In genomic region chr6:28218386-28218785, GRCm38 (mm10) we compare ENCODE assay signal across 21 mouse cellular contexts.
DNase-seq lines count a peak whose midpoint lies in the region; ATAC-seq lines count a peak whose summit lies in the region.
"Had no signal": no experiment of that assay in that cellular context is flagged by ENCODE, and none has a peak within 500 bp of the region (broad histone marks: within the 10 kb centered on the region; RNA-seq: fewer than 3 reads in every experiment).

No protein-coding gene starts in this region.

- H3K9me3 ChIP-seq in liver, embryonic 12.5 days (replicated peaks), result no peaks in the 10 kb centered on the region
- H3K9me3 ChIP-seq in hindbrain, embryonic 11.5 days (ENCODE audit: control insufficient read depth, low read length), result no peaks in the 10 kb centered on the region
- H3K9me3 ChIP-seq: embryonic facial prominence, embryonic 10.5 days; forebrain, embryonic 13.5 days; heart, embryonic 13.5 days had no signal

- no peak overlapping the region for H3K9ac ChIP-seq in liver, embryonic 12.5 days
- H3K9ac ChIP-seq in hindbrain, embryonic 11.5 days (ENCODE audit: low read depth, low read length), result no peak overlapping the region
- H3K9ac ChIP-seq: forebrain, embryonic 13.5 days; forebrain, postnatal 0 days; heart, embryonic 13.5 days; hindbrain, embryonic 14.5 days had no signal

- peaks cover 44% of the 10 kb centered on the region for H3K36me3 ChIP-seq in liver, embryonic 12.5 days
- H3K36me3 ChIP-seq in hindbrain, embryonic 11.5 days (ENCODE audit: control insufficient read depth, insufficient read depth, low read length), result no peaks in the 10 kb centered on the region
- H3K36me3 ChIP-seq: embryonic facial prominence, embryonic 10.5 days had no signal

- 88% methylated on average over 8 of the region's 8 CpGs for WGBS in liver, embryonic 12.5 days (ENCODE audit: insufficient replicate concordance)
- WGBS in hindbrain, embryonic 11.5 days, result 87% methylated on average over 8 of the region's 8 CpGs

- DNase-seq in heart, adult 11 months, result peak; percentile 57
- DNase-seq in heart, postnatal 14 days, result no peak
- peak; percentile 53 to 60 for DNase-seq in cerebellum, adult 18-20 months
- DNase-seq in cerebellum, adult 9-11 months, result peak; percentile 66
- peak; percentile 50 to 54 for DNase-seq in cerebellum, postnatal 36 days
- DNase-seq in hindbrain, embryonic 11.5 days (ENCODE audit: low spot score), result no peak
- DNase-seq in left cerebral cortex, adult 8-10 months (ENCODE audit: low spot score in 2 of 2), result no peak
- DNase-seq: adrenal gland, postnatal 14 days; forebrain, postnatal 0 days; gastrocnemius, adult 2 months; gastrocnemius, postnatal 25 days; heart, postnatal 4 days; kidney, adult 11 months; kidney, adult 9 months had no signal

- no peaks in the 10 kb centered on the region for H3K27me3 ChIP-seq in liver, embryonic 12.5 days (replicated peaks)
- H3K27me3 ChIP-seq in hindbrain, embryonic 11.5 days (ENCODE audit: control insufficient read depth, insufficient read depth, low read length), result no peaks in the 10 kb centered on the region
- H3K27me3 ChIP-seq: forebrain, embryonic 13.5 days; Patski had no signal

- intact Hi-C loops in heart, postnatal 14 days (cut with DNase I), result no loop called here

- no peak overlapping the region for H3K4me3 ChIP-seq in liver, embryonic 12.5 days
- no peak overlapping the region for H3K4me3 ChIP-seq in hindbrain, embryonic 11.5 days (ENCODE audit: low read depth, low read length)
- H3K4me3 ChIP-seq: embryonic facial prominence, embryonic 10.5 days; forebrain, embryonic 13.5 days; gastrocnemius, adult 2 months; heart, embryonic 13.5 days had no signal

- no peak overlapping the region for H3K4me2 ChIP-seq in liver, embryonic 12.5 days
- no peak overlapping the region for H3K4me2 ChIP-seq in hindbrain, embryonic 11.5 days (replicated peaks; ENCODE audit: low read depth, low read length)
- H3K4me2 ChIP-seq: forebrain, embryonic 13.5 days; heart, embryonic 13.5 days; hindbrain, embryonic 14.5 days had no signal

- peaks cover 22% of the 10 kb centered on the region for H3K4me1 ChIP-seq in liver, embryonic 12.5 days
- no peaks in the 10 kb centered on the region for H3K4me1 ChIP-seq in hindbrain, embryonic 11.5 days (replicated peaks; ENCODE audit: control insufficient read depth, insufficient read depth, low read length)
- H3K4me1 ChIP-seq: embryonic facial prominence, embryonic 10.5 days; heart, embryonic 13.5 days had no signal

- ATAC-seq in liver, embryonic 12.5 days, result no peak
- ATAC-seq in hindbrain, embryonic 11.5 days (ENCODE audit: low FRiP score), result no peak
- ATAC-seq: activated CD4-positive, CD25-positive, alpha-beta regulatory T cell, adult 4 months; forebrain, embryonic 13.5 days; forebrain, postnatal 0 days; Patski had no signal

- H3K27ac ChIP-seq in liver, embryonic 12.5 days, result no peak overlapping the region
- no peak overlapping the region for H3K27ac ChIP-seq in hindbrain, embryonic 11.5 days (ENCODE audit: low read depth, low read length)
- H3K27ac ChIP-seq: embryonic facial prominence, embryonic 10.5 days; forebrain, embryonic 13.5 days; gastrocnemius, adult 2 months; heart, embryonic 13.5 days; hindbrain, embryonic 14.5 days had no signal

Comparison
In these comparisons a context has a peak if more than half of its experiments do, and no peak if none do; other contexts are left out.
1. DNase-seq: peak in heart, adult 11 months (single experiment), cerebellum, adult 18-20 months (2 of 2), cerebellum, adult 9-11 months (single experiment) and cerebellum, postnatal 36 days (2 of 2); none in heart, postnatal 14 days (0 of 2), hindbrain, embryonic 11.5 days (single experiment) and left cerebral cortex, adult 8-10 months (0 of 2).